Mouse (Mus musculus) erythroblast, embryonic 14.5 days (primary cell): Measurements from ENCODE around the gene Olfr832. TPM values are rescaled to one million over a fixed set of nuclear protein-coding genes. Genes with fewer than 3 reads are reported as not detected.
"Not testable (repeated sequence)": the region's sequence is repeated elsewhere in the genome, so short reads cannot be mapped to it uniquely, and the experiment has no call there.

Source experiments
- H3K27me3 ChIP-seq: 2 replicates; pipeline ENCODE4 v1.6.1; 2012; ENCODE audit warnings: inconsistent platforms; ENCODE audit not compliant: control insufficient read depth
- H3K36me3 ChIP-seq: 2 replicates; pipeline ENCODE4 v1.6.1; 2012; ENCODE audit warnings: mild to moderate bottlenecking, inconsistent platforms; ENCODE audit not compliant: control insufficient read depth
- H3K4me1 ChIP-seq: 2 replicates; pipeline ENCODE4 v1.6.1; 2012; ENCODE audit warnings: inconsistent platforms; ENCODE audit not compliant: control insufficient read depth
- H3K4me3 ChIP-seq: replicated peaks from 2 replicates; pipeline ENCODE3; 2012; ENCODE audit warnings: moderate library complexity, mild to moderate bottlenecking, inconsistent platforms
- H3K9me3 ChIP-seq: 2 replicates; pipeline ENCODE4 v1.6.1; 2012; ENCODE audit warnings: low read length, inconsistent platforms, mixed read lengths; ENCODE audit not compliant: control insufficient read depth
- GATA1 ChIP-seq: IDR thresholded peaks from 2 replicates; pipeline ENCODE4 v1.6.1; 2012; ENCODE audit warnings: low read length, inconsistent platforms, mixed read lengths
- TAL1 ChIP-seq: IDR thresholded peaks from 3 replicates; pipeline ENCODE4 v1.6.1; 2012; ENCODE audit warnings: low read length, inconsistent platforms, mixed read lengths
- polyA plus RNA-seq: library from polyadenylated mRNA; stranded (reverse); fragments of >175 nt; gene quantifications from 2 replicates; pipeline ENCODE4 v1.2.3, GENCODE M21; 2012

Olfr832 gene
- polyA plus RNA-seq = not detected in 2 replicates

DNA sequence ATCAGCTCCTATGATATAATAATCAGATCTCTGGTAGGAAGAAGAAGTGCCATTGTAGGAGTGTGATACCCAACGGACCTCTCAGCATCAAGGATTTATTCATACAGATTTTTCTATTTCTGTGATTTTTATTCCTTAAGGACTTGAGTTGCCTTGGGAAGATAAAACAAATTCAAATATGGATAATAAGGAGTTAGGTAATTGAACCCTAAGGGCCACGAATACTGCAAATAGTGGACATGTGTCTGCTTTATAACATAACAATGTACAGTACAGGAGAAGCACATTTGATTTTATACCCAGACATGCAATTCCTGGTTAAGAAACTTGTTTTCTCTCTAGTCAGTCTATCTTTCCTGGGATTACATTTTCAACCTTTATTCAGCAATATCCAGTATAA lies at the start of gene Olfr832:
Gene Olfr832 (plus strand): TSS at position 301 of the 400 bp plus-strand sequence.
- H3K9me3 ChIP-seq, H3K4me3 ChIP-seq, H3K27me3 ChIP-seq, H3K4me1 ChIP-seq, H3K36me3 ChIP-seq: not testable (repeated sequence)

DNA sequence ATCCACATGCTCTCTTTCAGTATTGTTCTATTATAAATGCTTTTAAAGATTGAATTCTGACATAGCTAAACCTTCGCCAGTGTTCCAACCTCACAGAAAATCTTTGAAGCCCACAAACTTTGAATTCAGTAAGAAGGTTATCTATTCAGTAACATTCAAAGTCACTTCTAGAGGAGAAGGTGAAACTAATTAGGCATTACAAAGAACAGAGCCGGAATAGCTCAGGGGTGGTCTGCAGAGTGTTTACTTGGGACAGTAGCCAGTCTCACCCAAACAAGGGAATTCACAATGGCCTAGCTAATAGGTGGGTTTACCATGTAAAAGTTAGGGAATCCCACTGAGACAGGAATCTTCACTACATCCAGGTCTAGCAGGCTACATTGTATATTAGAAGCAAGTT lies 29.2 kb upstream of the Olfr832 start:
- H3K9me3 ChIP-seq, H3K4me1 ChIP-seq, H3K36me3 ChIP-seq, H3K27me3 ChIP-seq, H3K4me3 ChIP-seq: not testable (repeated sequence)

DNA sequence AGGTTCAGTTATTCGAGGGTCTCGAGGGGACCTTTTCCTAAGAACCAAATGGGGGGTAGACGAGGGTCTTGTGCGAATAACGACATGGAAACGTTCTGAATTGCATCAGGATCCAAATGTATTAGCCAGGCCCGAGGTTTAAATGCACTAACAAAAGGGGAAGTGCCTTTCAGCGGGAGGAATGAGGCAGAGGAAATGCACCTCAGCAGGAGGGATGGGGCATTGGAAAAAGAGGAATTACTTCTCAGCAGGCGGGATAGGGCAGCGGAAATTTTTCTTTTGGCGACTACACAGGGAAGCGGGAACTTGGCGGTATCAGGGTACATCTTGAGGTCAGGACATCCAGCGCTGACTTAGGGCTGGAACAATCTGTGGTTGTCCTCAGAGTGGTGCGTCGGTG lies 9.0 kb upstream of the Olfr832 start:
- H3K4me1 ChIP-seq, H3K4me3 ChIP-seq, H3K27me3 ChIP-seq, H3K36me3 ChIP-seq: not testable (repeated sequence)
- H3K9me3 ChIP-seq = peaks cover 12% of the 10 kb centered on the region

DNA sequence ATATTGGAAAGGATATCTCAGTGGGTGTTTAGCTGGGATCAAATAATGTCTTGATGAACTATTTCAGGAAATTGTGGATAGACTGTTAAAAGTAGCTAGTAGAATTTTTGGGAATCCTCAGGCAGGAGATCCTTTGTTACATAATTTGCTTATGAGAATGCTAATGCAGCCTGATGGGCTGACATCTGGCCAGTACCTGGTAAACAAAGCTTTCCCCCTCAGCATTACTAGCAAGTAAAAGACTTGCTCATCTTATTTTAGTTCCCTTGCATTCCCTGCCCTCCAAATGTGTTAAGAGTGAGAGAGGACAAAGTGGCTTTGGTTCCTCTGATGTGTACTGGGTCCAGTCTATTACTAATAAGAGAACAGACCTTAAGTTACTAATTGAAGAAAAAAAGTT lies 25.1 kb downstream of the Olfr832 start:
- Histone ChIP-seq H3K9me3 (peaks cover 4% of the 10 kb centered on the region; the same call in 1 of the 2 replicates), H3K4me1 (no peaks in the 10 kb centered on the region), H3K27me3 (no peaks in the 10 kb centered on the region), H3K4me3 (no peak overlapping the region), H3K36me3 (no peaks in the 10 kb centered on the region)
- no peak for TF ChIP-seq TAL1
- TF ChIP-seq GATA1 = no peak

DNA sequence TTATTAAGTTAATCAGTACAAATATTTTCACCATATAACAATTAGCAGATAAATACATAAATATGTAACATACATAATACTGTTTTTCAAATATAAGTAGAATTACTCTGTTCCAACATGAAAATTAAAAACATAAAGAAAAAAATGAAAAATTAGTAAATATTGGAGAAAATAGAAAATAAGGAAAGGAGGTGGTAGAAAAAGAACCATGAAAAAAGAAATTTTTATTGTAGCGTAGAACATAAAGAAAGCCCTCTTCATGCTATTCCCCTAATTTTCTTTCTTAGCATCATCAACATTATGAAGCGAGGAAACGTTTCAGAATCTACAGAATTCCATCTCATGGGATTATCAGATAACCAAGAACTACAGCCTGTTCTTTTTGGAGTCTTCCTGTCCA lies 50.8 kb downstream of the Olfr832 start, which contains the start of gene Olfr834:
Gene Olfr834 (plus strand): TSS at position 301 of the 400 bp plus-strand sequence.
- Histone ChIP-seq H3K36me3 (no peaks in the 10 kb centered on the region), H3K27me3 (no peaks in the 10 kb centered on the region), H3K4me3 (no peak within 1 kb of the TSS), H3K4me1 (no peaks in the 10 kb centered on the region), H3K9me3 (no peaks in the 10 kb centered on the region)
- TF ChIP-seq TAL1 = no peak
- TF ChIP-seq GATA1 = no peak

Other genes starting within 250 kb of the Olfr832 start
- not detected in 2 replicates for gene Olfr24, start 173.1 kb upstream of the Olfr832 start, polyA plus RNA-seq
- gene Olfr828, start 117.6 kb upstream of the Olfr832 start, polyA plus RNA-seq = not detected in 2 replicates
- 0.02 TPM in 1 of 2 replicates, not detected in the other for gene Olfr829, start 82.2 kb upstream of the Olfr832 start, polyA plus RNA-seq
- not detected in 2 replicates for gene Olfr830, start 62.4 kb upstream of the Olfr832 start, polyA plus RNA-seq
- gene Olfr834, start 50.9 kb downstream of the Olfr832 start, polyA plus RNA-seq = not detected in 2 replicates
- not detected in 2 replicates for gene Olfr835, start 95.6 kb downstream of the Olfr832 start, polyA plus RNA-seq
- 0.01 TPM in 1 of 2 replicates, not detected in the other for gene Olfr836, start 183.3 kb downstream of the Olfr832 start, polyA plus RNA-seq
- not detected in 2 replicates for gene Olfr837, start 199.2 kb downstream of the Olfr832 start, polyA plus RNA-seq
- not detected in 2 replicates for gene Olfr839-ps1, start 240.2 kb downstream of the Olfr832 start, polyA plus RNA-seq